Mouse (Mus musculus) megakaryocyte progenitor cell, adult 5-6 weeks (primary cell): ENCODE results near the gene Sipa1l2. TPM values are rescaled to one million over a fixed set of nuclear protein-coding genes. Genes with fewer than 3 reads are reported as not detected.

Experiments
- ATAC-seq: replicated peaks from 2 replicates; pipeline ENCODE4 v1.8.0; 2016; ENCODE audit warnings: mild to moderate bottlenecking, moderate TSS enrichment, inconsistent platforms; ENCODE audit not compliant: poor library complexity
- total RNA-seq, 2 experiments: library from RNA; stranded (forward) in 1 of 2; stranded (reverse) in 1 of 2; fragments of 157-497, 149-512 nt in 1 of 2; fragments of 200-1000 nt in 1 of 2; gene quantifications; 2 replicates each; pipeline versions ENCODE4 v1.2.3 to v1.2.4; 2015 to 2017

Sipa1l2 gene
- total RNA-seq (2015) (0.84 and 1.5 TPM in 2 replicates), total RNA-seq (2017) (2.0 and 2.3 TPM in 2 replicates)

GRCm38 (mm10) chr8:125569533-125570365 is at the start of gene Sipa1l2:
TSS of gene Sipa1l2 (minus strand) at chr8:125569808.
- ATAC-seq = peak; percentile 79

GRCm38 (mm10) chr8:125618543-125619335 is 49.1 kb upstream of the Sipa1l2 start:
- no peak; the same call in 1 of the 2 replicates for ATAC-seq

GRCm38 (mm10) chr8:125616935-125617334 is 47.3 kb upstream of the Sipa1l2 start:
- ATAC-seq = no peak

GRCm38 (mm10) chr8:125616039-125616438 is 46.4 kb upstream of the Sipa1l2 start:
- no peak for ATAC-seq

GRCm38 (mm10) chr8:125613552-125613951 is 43.9 kb upstream of the Sipa1l2 start:
- no peak for ATAC-seq

- ATAC-seq = no peak
Observed at GRCm38 (mm10) chr8:125611799-125612560, 42.4 kb upstream of the Sipa1l2 start.

- ATAC-seq = no peak
Observed at GRCm38 (mm10) chr8:125611024-125611798, 41.6 kb upstream of the Sipa1l2 start.

- ATAC-seq = no peak
Observed at GRCm38 (mm10) chr8:125609737-125610136, 40.1 kb upstream of the Sipa1l2 start.

GRCm38 (mm10) chr8:125607714-125608223 is 38.2 kb upstream of the Sipa1l2 start:
- ATAC-seq = no peak

GRCm38 (mm10) chr8:125606937-125607336 is 37.3 kb upstream of the Sipa1l2 start:
- no peak for ATAC-seq

GRCm38 (mm10) chr8:125604817-125605512 is 35.4 kb upstream of the Sipa1l2 start:
- no peak for ATAC-seq

- peak; percentile 49 for ATAC-seq
Observed at GRCm38 (mm10) chr8:125604213-125604816, 34.7 kb upstream of the Sipa1l2 start.

- no peak for ATAC-seq
Observed at GRCm38 (mm10) chr8:125603312-125603840, 33.8 kb upstream of the Sipa1l2 start.

GRCm38 (mm10) chr8:125600033-125600686 is 30.6 kb upstream of the Sipa1l2 start:
- peak; percentile 77 for ATAC-seq

GRCm38 (mm10) chr8:125595571-125596508 is 26.2 kb upstream of the Sipa1l2 start:
- no peak for ATAC-seq

- no peak for ATAC-seq
Observed at GRCm38 (mm10) chr8:125590363-125590762, 20.8 kb upstream of the Sipa1l2 start.

GRCm38 (mm10) chr8:125586587-125586986 is 17.0 kb upstream of the Sipa1l2 start:
- no peak for ATAC-seq
